Mouse (Mus musculus): ENCODE results near the gene Epha3.

The Epha3 gene

GRCm38 (mm10) chr16:63642641-63643040 is 221.3 kb downstream of the Epha3 start:
- 75% methylated on average over 2 of the region's 2 CpGs for WGBS

GRCm38 (mm10) chr16:63641603-63642002 is 222.4 kb downstream of the Epha3 start:
- 69% methylated on average over 3 of the region's 3 CpGs for WGBS

- WGBS = 46% methylated on average over 6 of the region's 6 CpGs
Observed at GRCm38 (mm10) chr16:63638701-63639100, 225.3 kb downstream of the Epha3 start.

GRCm38 (mm10) chr16:63633748-63634166 is 230.2 kb downstream of the Epha3 start:
- WGBS = 90% methylated on average over 5 of the region's 5 CpGs

- WGBS = 58% methylated on average over 6 of the region's 6 CpGs
Observed at GRCm38 (mm10) chr16:63621845-63622244, 242.1 kb downstream of the Epha3 start.

GRCm38 (mm10) chr16:63615396-63615795 is 248.6 kb downstream of the Epha3 start:
- whole genome bisulfite sequencing = 62% methylated on average over 3 of the region's 3 CpGs

- WGBS = 74% methylated on average over 4 of the region's 4 CpGs
Observed at GRCm38 (mm10) chr16:63613006-63613405, 251.0 kb downstream of the Epha3 start.

- WGBS = 31% methylated on average over 3 of the region's 3 CpGs
Observed at GRCm38 (mm10) chr16:63600229-63600628, 263.7 kb downstream of the Epha3 start.

GRCm38 (mm10) chr16:63594656-63595055 is 269.3 kb downstream of the Epha3 start:
- WGBS = 63% methylated on average over 4 of the region's 4 CpGs

- 56% methylated on average over 4 of the region's 4 CpGs for WGBS
Observed at GRCm38 (mm10) chr16:63569746-63570145, 294.2 kb downstream of the Epha3 start.

GRCm38 (mm10) chr16:63566106-63566836 is 297.7 kb downstream of the Epha3 start:
- WGBS = 87% methylated on average over 17 of the region's 17 CpGs

- WGBS = 75% methylated on average over 6 of the region's 6 CpGs
Observed at GRCm38 (mm10) chr16:63556410-63557146, 307.4 kb downstream of the Epha3 start.

GRCm38 (mm10) chr16:63552531-63552930 is 311.4 kb downstream of the Epha3 start:
- WGBS = 84% methylated on average over 7 of the region's 7 CpGs

GRCm38 (mm10) chr16:63528821-63529220 is 335.2 kb downstream of the Epha3 start:
- 35% methylated on average over 2 of the region's 2 CpGs for WGBS

- WGBS = 89% methylated on average over 1 of the region's 1 CpGs
Observed at GRCm38 (mm10) chr16:63517636-63518035, 346.3 kb downstream of the Epha3 start.

GRCm38 (mm10) chr16:63510069-63510468 is 353.9 kb downstream of the Epha3 start:
- 78% methylated on average over 2 of the region's 2 CpGs for WGBS

GRCm38 (mm10) chr16:63506437-63506836 is 357.5 kb downstream of the Epha3 start:
- 67% methylated on average over 2 of the region's 2 CpGs for WGBS

- WGBS = 41% methylated on average over 6 of the region's 6 CpGs
Observed at GRCm38 (mm10) chr16:63501456-63501855, 362.5 kb downstream of the Epha3 start.

GRCm38 (mm10) chr16:63500975-63501393 is 363.0 kb downstream of the Epha3 start:
- 48% methylated on average over 4 of the region's 4 CpGs for whole genome bisulfite sequencing

All from cerebral cortex, adult 2 months (tissue).